Mouse (Mus musculus) MEL (cell line): ENCODE measurements around the gene Gnaq.

Source experiments
- CHD1 ChIP-seq: IDR thresholded peaks from 2 replicates; pipeline ENCODE4 v1.6.1; 2012; ENCODE audit warnings: low read depth, mild to moderate bottlenecking, inconsistent platforms, low read length, improper control_type of control experiment
- CTCF ChIP-seq, 3 experiments: IDR thresholded peaks in 2 of 3; conservative IDR thresholded peaks in 1 of 3; 2 replicates each; pipeline ENCODE4 v1.5.1; 2011 to 2012; ENCODE audit warnings: low read length in 3 of 3, low read depth in 2 of 3, mild to moderate bottlenecking in 2 of 3, improper control_type of control experiment in 1 of 3, inconsistent platforms in 1 of 3, mixed read lengths in 1 of 3, moderate library complexity in 1 of 3; ENCODE audit not compliant: control insufficient read depth in 1 of 3, insufficient read depth in 1 of 3, poor library complexity in 1 of 3, severe bottlenecking in 1 of 3
- E2F4 ChIP-seq: IDR thresholded peaks from 2 replicates; pipeline ENCODE4 v1.6.1; 2011; ENCODE audit warnings: low read depth, low read length, improper control_type of control experiment, borderline replicate concordance
- ETS1 ChIP-seq: IDR thresholded peaks from 2 replicates; pipeline ENCODE4 v1.6.1; 2012; ENCODE audit warnings: low read depth, mild to moderate bottlenecking, inconsistent platforms, low read length, improper control_type of control experiment, moderate library complexity
- HCFC1 ChIP-seq: IDR thresholded peaks from 2 replicates; pipeline ENCODE4 v1.6.1; 2012; ENCODE audit warnings: low read depth, mild to moderate bottlenecking, inconsistent platforms, low read length, improper control_type of control experiment, moderate library complexity
- MAX ChIP-seq: IDR thresholded peaks from 2 replicates; pipeline ENCODE4 v1.6.1; 2011; ENCODE audit warnings: low read length, improper control_type of control experiment
- NELFE ChIP-seq: IDR thresholded peaks from 2 replicates; pipeline ENCODE4 v1.6.1; 2011; ENCODE audit warnings: low read depth, low read length, improper control_type of control experiment
- POLR2A ChIP-seq, 2 experiments: IDR thresholded peaks; 2 replicates each; pipeline ENCODE4 v1.6.1; 2011 to 2012; ENCODE audit warnings: low read length in 2 of 2, mild to moderate bottlenecking in 2 of 2, control low read depth in 1 of 2, improper control_type of control experiment in 1 of 2, low read depth in 1 of 2, moderate library complexity in 1 of 2; ENCODE audit not compliant: control insufficient read depth in 1 of 2, insufficient read depth in 1 of 2, poor library complexity in 1 of 2
- USF1 ChIP-seq: IDR thresholded peaks from 2 replicates; pipeline ENCODE4 v1.6.1; 2014; ENCODE audit warnings: low read depth, mild to moderate bottlenecking, inconsistent platforms, low read length, improper control_type of control experiment, moderate library complexity

DNA sequence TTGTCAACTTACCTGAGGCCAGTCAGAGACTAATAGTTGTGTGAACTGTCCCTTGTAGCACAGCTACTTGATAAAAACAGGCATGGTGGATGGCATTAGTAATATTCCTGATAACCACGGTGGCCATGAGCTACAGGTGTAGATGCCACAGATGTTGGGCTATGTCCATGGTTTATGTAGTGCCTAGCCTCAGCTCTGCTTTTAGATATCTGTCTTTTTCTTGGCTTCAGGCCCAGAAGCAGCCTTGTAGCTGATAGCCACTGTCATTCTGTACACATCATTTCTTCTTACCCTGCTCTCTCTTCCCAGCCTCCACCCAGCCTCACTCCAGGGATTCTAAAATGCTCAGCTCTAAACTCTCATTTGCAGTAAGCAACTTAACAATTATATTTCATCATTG, 128.3 kb downstream of the Gnaq start:
- TF ChIP-seq CHD1 (no peak), MAX (no peak), CTCF (IDR thresholded peaks at IDR 0.05 in 2 of 3, conservative IDR thresholded peaks at IDR 0.05 in 1 of 3; ENCODE audit: control insufficient read depth in 1 of 3, insufficient read depth in 1 of 3, low read depth in 2 of 3, low read length in 3 of 3, poor library complexity in 1 of 3, severe bottlenecking in 1 of 3) (no peak), ETS1 (peak; percentile 57; the same call in 1 of the 2 replicates), POLR2A (IDR thresholded peaks at IDR 0.05; ENCODE audit: control insufficient read depth in 1 of 2, insufficient read depth in 1 of 2, low read depth in 1 of 2, low read length in 2 of 2, poor library complexity in 1 of 2) (no peak), HCFC1 (no peak), NELFE (no peak), E2F4 (no peak), USF1 (no peak)
